Mouse (Mus musculus) heart, postnatal 0 days (tissue): ENCODE results near the gene Mgrn1.

ENCODE experiments used
- CTCF ChIP-seq: IDR thresholded peaks from 2 replicates; pipeline ENCODE4 v1.5.1; 2016; ENCODE audit warnings: antibody characterized with exemption, control low read depth, low read depth
- EP300 ChIP-seq: IDR thresholded peaks from 2 replicates; pipeline ENCODE4 v1.6.1; 2016; ENCODE audit warnings: antibody characterized with exemption, low read depth

DNA sequence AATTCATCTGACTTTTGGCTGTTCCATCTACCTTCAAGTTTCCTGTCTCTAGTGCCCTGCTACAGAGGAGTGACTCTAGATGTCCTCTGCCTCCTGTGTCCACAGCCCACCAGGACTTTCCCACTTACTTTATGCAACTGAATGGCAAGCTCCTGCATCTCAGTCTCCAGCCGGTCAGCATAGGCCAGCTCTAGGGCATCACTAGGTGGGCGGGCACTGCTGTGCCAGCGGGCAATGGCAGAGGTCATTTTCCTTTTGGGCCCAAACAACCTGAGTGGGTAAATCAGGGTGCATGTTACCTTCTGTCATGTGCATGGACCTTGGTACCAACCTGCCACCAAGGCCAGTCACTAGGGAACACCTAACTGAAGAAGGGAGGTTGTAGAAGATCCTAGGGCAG is 57.4 kb downstream of the Mgrn1 start:
- TF ChIP-seq CTCF (no peak), EP300 (no peak)
